Mouse (Mus musculus) CD4-positive helper T cell, adult 2 months (primary cell): ENCODE results near the gene Nt5e.
A peak's percentile ranks its signal among the peaks of the same experiment; 100 is the strongest.

Experiments
- DNase-seq: peaks from one replicate; pipeline ENCODE4 v3.0.0-alpha.2; 2012; ENCODE audit warnings: low read depth, missing footprints, low spot score

Gene Nt5e

DNA sequence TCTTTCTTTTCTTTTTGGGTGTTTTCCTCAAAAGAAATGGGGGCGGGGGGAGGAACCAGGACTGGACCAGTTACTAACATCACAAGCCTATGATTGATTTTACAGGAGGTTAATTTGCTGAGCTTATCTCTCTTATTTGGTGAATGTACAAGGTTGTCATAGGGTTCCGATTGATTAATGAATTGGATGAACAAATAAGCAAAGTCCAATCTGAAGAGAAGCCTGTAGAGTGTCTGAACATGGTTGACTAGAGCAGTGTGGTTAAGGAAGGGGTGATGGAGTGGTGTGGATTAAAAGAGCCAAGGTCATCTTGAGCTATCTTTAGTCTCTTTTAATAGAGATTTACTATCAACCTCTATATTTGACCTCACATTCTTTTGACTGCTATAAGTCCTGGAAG is 17.4 kb downstream of the Nt5e start:
- no peak for DNase-seq

DNA sequence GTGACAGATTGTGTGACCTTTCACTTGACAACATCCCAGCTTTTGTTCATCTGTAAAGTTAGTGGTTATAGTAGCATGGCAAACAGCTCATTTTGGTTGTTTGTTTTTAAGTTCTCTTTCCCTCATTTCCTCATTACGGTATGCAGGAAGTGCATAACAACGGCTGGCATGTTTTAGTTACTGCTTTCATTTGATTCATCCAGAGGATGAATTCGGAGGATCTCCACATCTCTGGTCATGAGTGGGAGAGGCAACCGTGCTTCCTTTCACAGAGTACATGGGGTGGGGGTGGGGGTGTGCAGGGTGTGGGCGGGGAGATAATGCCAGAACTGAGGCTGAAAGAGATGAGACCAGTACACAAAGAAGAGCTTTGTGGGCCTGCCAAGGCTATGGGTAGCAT is 19.9 kb downstream of the Nt5e start:
- no peak for DNase-seq

DNA sequence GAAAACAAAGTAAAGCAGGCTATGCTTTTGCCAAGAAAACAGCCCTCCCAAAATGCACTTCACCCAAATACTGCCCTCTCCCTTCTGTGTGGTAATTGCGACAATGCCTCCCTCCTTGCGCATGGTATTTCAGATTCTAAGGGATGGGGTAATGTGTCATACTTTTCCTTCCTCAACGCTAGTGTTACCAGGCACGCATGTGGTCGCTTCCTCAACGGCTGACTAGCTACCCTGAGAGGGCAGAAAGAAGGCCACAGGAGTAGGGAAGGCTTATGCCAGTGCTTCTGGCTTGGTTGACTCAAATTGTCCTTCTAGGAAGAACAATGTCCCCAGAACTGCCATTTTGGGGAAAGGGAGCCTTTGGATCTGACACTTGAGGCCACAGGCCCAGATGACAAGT is 21.6 kb downstream of the Nt5e start:
- no peak for DNase-seq

DNA sequence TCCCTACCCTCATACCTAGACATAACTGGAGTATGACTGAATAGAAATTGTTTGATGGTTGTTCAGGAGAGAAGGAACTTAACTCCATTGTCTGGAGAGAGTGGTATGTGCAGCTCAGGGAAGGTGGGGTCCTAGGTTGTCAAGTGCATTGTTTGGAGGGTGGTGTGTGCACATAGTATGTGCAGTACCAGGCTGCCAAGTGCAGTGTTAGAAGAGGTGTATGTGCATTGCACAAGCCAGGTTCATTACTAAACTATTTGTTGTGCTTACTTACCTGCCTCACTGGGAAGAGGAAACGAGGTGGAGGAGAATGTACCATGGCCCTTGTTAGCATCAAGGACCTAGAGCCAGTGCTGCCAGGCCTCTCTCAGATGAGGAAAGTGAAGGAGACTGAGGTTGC is 23.3 kb downstream of the Nt5e start:
- no peak for DNase-seq

DNA sequence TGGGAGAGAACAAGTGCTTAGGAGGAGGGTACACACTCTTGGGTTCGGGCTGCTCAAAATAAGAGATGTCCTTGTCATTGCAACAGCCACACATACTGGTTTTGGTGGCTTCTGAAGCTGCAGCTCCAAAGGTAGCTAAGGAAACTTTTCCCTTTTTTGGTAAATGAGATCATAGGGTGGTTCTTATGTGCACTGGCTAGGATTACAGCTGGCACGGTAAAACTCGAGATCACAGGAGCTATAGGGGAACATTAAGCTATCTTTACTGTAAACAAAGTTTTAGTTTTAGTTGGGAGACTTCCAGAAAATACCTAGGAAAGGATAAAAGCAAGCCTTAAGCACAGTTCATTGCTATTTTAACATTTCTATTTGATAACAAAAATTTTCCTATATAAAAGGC is 24.2 kb downstream of the Nt5e start:
- DNase-seq: no peak

- DNase-seq: no peak
These were observed 25.7 kb downstream of the Nt5e start for GRCm38 (mm10) chr9:88352741-88353140.

DNA sequence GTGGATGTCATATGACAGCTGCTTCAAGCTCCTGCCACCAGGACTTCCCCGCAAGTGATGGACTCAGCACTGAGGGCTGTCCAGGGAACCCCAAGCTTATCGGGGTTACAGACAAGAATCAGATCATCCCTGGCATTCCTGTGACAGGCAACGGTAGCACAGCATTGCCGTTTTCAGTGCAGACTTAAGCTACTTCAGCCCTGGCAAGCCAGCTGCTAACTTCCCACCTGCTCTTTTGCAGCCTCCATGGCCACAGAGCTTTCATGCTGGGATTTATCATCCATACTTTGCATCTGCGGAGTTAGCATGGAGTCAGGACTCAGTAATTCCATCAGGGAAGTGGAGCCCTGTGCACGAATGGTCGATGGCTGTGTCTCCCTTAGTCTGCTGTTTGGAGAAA is 26.5 kb downstream of the Nt5e start:
- no peak for DNase-seq

GRCm38 (mm10) chr9:88357173-88357572 is 30.2 kb downstream of the Nt5e start:
- peak; percentile 48 for DNase-seq

- no peak for DNase-seq
These were observed 32.1 kb downstream of the Nt5e start for GRCm38 (mm10) chr9:88359140-88359539.

DNA sequence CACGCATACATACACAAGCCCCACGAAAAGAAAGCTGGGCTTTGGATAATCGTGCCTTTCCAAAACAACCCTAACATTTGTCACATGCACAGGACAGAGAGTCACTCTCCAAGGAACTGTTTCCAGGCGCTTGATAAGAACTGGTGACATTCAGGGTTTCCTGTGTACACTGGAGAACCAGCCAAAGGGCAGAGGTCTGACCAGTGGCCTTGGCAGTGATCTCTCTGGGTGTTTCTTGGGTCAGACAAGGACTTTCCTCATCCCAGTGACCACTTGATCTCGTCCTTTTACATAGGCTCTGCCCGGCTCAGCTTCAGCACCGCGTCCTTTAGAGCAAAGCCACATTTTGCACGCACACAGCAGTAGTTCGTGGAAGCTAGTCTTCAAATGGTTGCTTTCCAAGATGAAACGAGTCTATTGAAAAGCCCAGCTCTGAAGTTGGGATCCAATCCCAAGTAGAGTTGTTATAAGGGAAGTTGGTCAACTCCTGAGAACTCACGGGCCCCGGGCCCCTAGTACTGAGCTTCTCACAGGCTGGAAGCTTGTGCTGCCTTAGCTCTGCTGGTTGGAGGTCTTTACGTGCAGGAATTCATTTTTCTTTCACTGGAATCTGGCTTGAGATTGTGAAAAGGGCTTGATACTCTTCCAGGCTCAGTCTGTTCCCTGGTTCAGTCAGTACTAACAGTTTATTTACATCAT is 34.4 kb downstream of the Nt5e start:
- DNase-seq: no peak

DNA sequence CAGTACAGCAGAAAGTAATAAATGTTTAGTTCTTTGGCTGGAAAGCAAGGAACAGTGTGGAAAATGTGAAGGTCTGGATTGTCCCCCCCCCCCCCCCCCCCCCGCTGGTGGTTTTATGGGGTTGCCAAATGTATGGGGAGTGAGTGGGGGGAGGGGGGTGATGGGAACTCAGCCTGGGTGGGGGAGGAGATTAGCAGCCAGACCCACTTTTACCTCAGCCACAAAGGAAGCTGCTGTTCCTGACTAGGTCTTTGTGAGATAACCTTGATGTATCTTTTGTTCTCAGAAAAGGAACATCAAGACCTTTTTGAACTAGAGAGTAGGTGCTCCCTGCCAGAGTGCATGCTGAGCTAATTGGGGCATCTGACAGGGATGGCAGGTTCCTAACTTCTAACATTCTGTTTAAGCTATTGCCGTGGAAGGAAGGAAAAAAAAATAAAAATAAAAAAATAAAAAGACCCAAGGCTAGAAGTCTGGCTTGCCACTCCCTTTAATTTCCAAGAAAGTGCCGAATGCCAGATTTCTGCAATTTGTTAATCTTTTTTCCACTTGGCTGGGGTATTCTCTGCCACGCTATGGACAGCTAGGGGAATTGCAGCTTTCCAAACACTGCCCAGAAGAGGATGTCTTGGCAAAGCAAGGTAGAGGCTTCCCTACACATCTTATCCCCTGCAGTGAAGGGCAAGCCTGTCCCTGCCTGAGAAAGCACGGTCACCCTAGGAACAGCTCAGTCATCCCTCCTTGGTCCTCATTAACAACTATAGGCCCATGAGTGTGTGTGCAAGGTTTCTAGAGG is 35.3 kb downstream of the Nt5e start:
- peak; percentile 35 for DNase-seq

DNA sequence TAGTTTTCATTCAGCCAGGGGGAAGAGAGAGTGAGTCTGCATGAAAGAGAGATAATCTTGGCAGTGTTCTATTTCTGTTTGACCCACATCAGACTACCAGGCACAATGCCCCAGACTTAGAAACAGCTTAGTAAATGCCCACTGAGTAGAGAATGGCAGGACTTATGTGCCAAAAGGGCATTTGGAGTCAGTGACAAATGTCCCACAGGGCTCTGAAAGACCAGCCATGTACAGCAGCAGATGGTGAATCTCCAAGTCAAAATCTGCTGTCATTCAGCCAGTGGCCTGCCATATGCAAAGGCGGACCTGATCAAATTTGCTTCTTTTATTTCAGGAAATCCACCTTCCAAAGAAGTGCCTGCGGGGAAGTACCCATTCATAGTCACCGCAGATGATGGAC is 36.1 kb downstream of the Nt5e start:
- DNase-seq: no peak

DNA sequence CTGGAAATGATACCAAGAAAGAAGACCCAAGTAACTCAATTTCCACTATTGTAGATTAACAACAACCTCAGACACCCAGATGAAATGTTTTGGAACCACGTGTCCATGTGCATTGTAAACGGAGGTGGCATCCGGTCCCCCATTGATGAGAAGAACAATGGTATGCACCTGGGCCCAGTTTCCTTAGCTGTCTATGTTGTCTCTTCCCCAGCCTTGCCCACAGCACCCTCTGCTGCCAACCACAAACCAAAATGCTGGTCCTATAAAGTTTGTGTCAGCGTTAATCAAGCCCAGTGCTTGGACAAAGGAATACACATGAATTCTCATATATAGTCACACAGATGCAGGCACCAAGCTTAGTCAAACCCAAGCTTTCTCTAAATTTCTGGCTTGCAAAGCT is 39.3 kb downstream of the Nt5e start:
- DNase-seq: peak; percentile 35

DNA sequence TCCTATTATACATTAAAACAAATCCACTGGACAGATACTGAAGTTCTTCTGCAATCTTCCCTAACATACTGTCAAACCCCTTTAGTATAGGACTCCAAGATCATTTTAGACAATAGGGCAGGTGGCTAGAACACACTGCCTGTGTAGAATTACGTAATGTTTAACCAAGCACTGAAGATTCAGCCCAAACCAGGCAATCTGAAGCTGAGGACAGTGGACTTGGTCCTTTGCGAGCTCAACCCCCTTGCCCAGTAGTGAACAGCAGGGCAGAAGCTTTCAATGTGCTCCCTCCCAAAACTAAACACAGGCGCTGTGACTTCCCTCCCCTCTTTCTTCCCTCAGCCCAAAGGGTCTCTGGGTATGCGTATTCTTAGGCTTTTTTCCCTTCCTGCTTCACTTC is 39.8 kb downstream of the Nt5e start:
- no peak for DNase-seq

- DNase-seq: no peak
These were observed 40.3 kb downstream of the Nt5e start for GRCm38 (mm10) chr9:88367322-88367721.

GRCm38 (mm10) chr9:88367751-88368150 is 40.8 kb downstream of the Nt5e start:
- no peak for DNase-seq

GRCm38 (mm10) chr9:88368476-88368875 is 41.5 kb downstream of the Nt5e start:
- DNase-seq: no peak

GRCm38 (mm10) chr9:88369666-88370065 is 42.7 kb downstream of the Nt5e start:
- no peak for DNase-seq

DNA sequence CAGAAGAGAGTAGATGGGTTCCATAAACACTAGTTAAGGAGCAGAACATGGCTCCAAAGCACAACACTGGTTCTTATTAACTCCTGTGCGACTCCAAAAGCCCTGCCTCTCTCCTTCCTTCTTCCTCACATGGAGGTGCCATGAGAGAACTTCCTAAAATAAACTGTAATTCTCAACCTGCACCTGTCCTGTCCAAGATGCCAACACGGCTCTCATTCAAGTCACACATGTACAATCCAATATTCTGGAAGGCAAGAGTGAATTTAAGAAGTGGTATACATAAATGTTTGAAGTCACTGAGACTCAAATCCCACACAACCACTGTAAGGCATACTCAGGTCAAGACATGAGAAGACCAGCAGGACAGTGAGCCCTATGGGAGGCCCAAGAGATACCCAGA is 44.2 kb downstream of the Nt5e start:
- DNase-seq: no peak

DNA sequence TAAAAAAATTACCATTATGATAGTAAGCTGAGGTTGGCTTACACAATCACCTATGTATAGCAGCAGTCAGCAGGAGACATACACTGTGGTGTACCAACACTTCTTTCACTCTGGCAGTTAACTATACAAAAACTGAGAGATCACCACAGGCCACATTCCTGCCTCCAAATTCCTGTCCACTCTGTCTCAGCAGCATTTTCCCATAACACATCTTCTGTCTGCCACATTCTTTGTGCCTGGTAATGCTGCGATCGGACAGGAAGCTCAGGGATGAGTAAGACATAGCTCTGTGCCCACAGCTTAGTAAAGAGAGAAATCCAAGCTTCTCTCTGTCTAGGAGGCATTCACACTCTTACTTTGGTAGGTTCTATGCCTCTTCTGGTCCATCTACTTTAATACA is 46.0 kb downstream of the Nt5e start:
- DNase-seq: no peak

DNA sequence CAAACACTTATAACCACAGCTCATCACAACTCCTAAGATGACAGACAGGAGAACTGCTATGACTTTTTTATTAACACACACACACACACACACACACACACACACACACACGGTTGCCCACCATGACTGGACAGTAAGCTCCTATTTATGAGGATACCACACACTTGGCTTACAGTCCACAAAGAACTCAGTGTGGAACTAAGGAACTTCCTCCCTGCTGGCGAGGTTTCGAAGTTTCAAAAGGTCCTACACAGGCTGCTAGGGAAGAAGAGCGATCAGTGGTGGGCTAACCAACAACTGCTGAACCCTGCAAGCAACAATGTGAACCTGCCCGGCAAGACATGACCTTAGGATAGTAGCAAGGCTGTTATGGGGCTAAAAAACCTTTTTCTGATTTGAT is 50.5 kb downstream of the Nt5e start:
- no peak for DNase-seq

DNA sequence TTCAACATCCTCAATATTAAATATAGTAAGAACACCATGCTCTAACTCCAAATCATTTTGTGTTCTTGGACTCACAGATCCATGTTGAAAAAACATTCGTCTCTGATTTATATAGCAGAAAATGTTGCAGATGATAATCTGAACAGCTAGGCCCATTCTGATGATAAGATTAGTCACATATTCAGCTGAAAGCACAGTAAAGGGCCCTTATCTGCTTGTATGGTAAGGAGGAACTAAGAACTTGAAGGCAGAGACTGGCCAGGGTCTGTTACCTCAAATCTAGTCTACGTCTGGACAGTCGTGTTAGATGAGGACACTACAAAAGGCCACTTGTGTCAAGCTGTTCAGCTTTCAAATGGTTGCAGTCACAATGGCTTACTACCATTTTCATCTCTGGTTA is 52.1 kb downstream of the Nt5e start:
- peak; percentile 7 for DNase-seq

DNA sequence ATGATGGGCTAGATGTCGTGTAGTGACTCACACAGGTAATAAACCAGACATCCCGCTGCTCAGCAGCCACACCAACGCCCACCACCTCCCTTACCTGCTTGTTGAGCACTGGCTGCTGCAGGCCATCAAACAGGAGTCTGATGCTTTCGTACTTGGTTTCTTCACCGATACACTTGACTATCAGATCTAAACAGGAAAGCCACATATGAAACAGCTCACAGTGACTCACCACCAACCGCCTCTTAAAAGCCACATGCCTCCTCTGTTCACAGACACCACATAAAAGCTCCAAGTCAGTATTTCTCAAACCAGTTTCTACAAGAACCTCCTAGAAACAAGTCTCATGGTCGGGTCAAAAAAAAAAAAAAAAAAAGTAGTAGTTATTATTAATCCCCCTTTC is 53.1 kb downstream of the Nt5e start:
- peak; percentile 88 for DNase-seq
